Mouse (Mus musculus): ENCODE measurements around the gene Avil.

Avil gene

GRCm38 (mm10) chr10:127037641-127038040 is 37.1 kb downstream of the Avil start:
- ChIA-PET CTCF (interaction anchor here in 1 of 4 experiments (0.9 kb wide), 1 partner anchor 20 kb away, joined by 4 read pairs; no protein-coding TSS in a partner anchor), POLR2A (interaction anchor here (0.6 to 1.5 kb wide), 4 partner anchors 9 to 134 kb away, joined by 3 to 4 read pairs (median 3); no protein-coding TSS in a partner anchor)

GRCm38 (mm10) chr10:127040569-127041214 is 40.2 kb downstream of the Avil start:
- POLR2A ChIA-PET, result interaction anchor here (0.6 to 3.2 kb wide), 32 partner anchors 9 to 1691 kb away, joined by 3 to 18 read pairs (median 4); partner anchors contain the start of genes Cdk4 (in 2 of the 4) and Tsfm (in 1 of the 4)

GRCm38 (mm10) chr10:127041274-127041766 is 40.8 kb downstream of the Avil start, which contains the start of the genes Mettl1 and Eef1akmt3:
Mettl1 (plus strand) TSS chr10:127041414.
Eef1akmt3 (minus strand) TSS chr10:127041513.
- ChIA-PET POLR2A (interaction anchor here (0.6 to 3.2 kb wide), 41 partner anchors 10 to 1690 kb away, joined by 3 to 18 read pairs (median 4); partner anchors contain the start of genes Cdk4 (in 3 of the 4), March9 (in 1 of the 4) and Tsfm (in 1 of the 4)), CTCF (interaction anchor here in 3 of 4 experiments (0.6 to 3.9 kb wide), 10 partner anchors 11 to 124 kb away, joined by 3 to 26 read pairs (median 3); partner anchors contain the start of genes Tsfm (in 2 of the 3), B4galnt1 (in 1 of the 3) and Cdk4 (in 1 of the 3))

More at GRCm38 (mm10) chr10:127040569-127041214, 40.2 kb downstream of the Avil start:
- CTCF ChIA-PET, result interaction anchor here (0.5 to 3.9 kb wide), 12 partner anchors 8 to 473 kb away, joined by 3 to 26 read pairs (median 4); partner anchors contain the start of genes Cdk4 (in 1 of the 4), Cyp27b1 (in 1 of the 4) and Tsfm (in 1 of the 4)

- ChIA-PET POLR2A (interaction anchor here (0.6 to 3.2 kb wide), 38 partner anchors 10 to 1690 kb away, joined by 3 to 18 read pairs (median 3); partner anchors contain the start of genes Cdk4 (in 3 of the 4), Agap2 (in 1 of the 4), March9 (in 1 of the 4) and Tsfm (in 1 of the 4)), CTCF (interaction anchor here in 3 of 4 experiments (0.6 to 3.9 kb wide), 9 partner anchors 12 to 270 kb away, joined by 3 to 26 read pairs (median 3); partner anchors contain the start of genes B4galnt1 (in 1 of the 3), Cdk4 (in 1 of the 3), Mars (in 1 of the 3) and Tsfm (in 1 of the 3))
Measured at GRCm38 (mm10) chr10:127041774-127042338, 41.3 kb downstream of the Avil start.

GRCm38 (mm10) chr10:127042468-127043115 is 42.1 kb downstream of the Avil start:
- CTCF ChIA-PET, result interaction anchor here in 3 of 4 experiments (0.7 to 3.9 kb wide), 7 partner anchors 15 to 270 kb away, joined by 3 to 26 read pairs (median 4); partner anchors contain the start of genes Cdk4 (in 1 of the 3) and Mars (in 1 of the 3)
- POLR2A ChIA-PET, result interaction anchor here (0.6 to 3.2 kb wide), 16 partner anchors 10 to 284 kb away, joined by 3 to 18 read pairs (median 3); partner anchors contain the start of genes Agap2 (in 1 of the 4) and Cdk4 (in 1 of the 4)

GRCm38 (mm10) chr10:127043187-127043586 is 42.7 kb downstream of the Avil start:
- POLR2A ChIA-PET, result interaction anchor here (0.6 to 3.2 kb wide), 8 partner anchors 12 to 136 kb away, joined by 3 to 18 read pairs (median 3); partner anchors contain the start of genes Cdk4 (in 2 of the 4) and Agap2 (in 1 of the 4)
- CTCF ChIA-PET, result interaction anchor here in 2 of 4 experiments (0.5 to 3.9 kb wide), 3 partner anchors 15 to 127 kb away, joined by 4 to 26 read pairs (median 7); no protein-coding TSS in a partner anchor

- ChIA-PET CTCF (interaction anchor here (0.9 to 2.3 kb wide), 9 partner anchors 8 to 147 kb away, joined by 3 to 19 read pairs (median 4); partner anchors contain the start of genes Agap2 (in 1 of the 4) and March9 (in 1 of the 4)), POLR2A (interaction anchor here (0.6 to 2.3 kb wide), 15 partner anchors 10 to 119 kb away, joined by 3 to 8 read pairs (median 5); partner anchors contain the start of genes Cdk4 (in 3 of the 4), March9 (in 1 of the 4) and Tspan31 (in 1 of the 4))
Measured at GRCm38 (mm10) chr10:127047954-127048353, 47.4 kb downstream of the Avil start, which contains the start of gene Cyp27b1. Cyp27b1 (plus strand) TSS chr10:127048250.

GRCm38 (mm10) chr10:127048608-127049394 is 48.3 kb downstream of the Avil start:
- CTCF ChIA-PET, result interaction anchor here (1.2 to 2.3 kb wide), 8 partner anchors 9 to 130 kb away, joined by 3 to 19 read pairs (median 4); partner anchors contain the start of genes Agap2 (in 1 of the 4) and March9 (in 1 of the 4)
- POLR2A ChIA-PET, result interaction anchor here (0.5 to 2.3 kb wide), 17 partner anchors 9 to 97 kb away, joined by 3 to 8 read pairs (median 4); partner anchors contain the start of genes Cdk4 (in 3 of the 4), March9 (in 1 of the 4), Tsfm (in 1 of the 4) and Tspan31 (in 1 of the 4)

- CTCF ChIA-PET, result interaction anchor here in 3 of 4 experiments (1.2 to 2.0 kb wide), 4 partner anchors 9 to 131 kb away, joined by 3 to 19 read pairs (median 6); partner anchors contain the start of gene March9 (in 1 of the 3)
- POLR2A ChIA-PET, result interaction anchor here (0.5 to 1.8 kb wide), 16 partner anchors 8 to 320 kb away, joined by 3 to 10 read pairs (median 3); partner anchors contain the start of genes Cdk4 (in 1 of the 4), Tsfm (in 1 of the 4) and Tspan31 (in 1 of the 4)
Measured at GRCm38 (mm10) chr10:127049395-127050118, 49.0 kb downstream of the Avil start.

- CTCF ChIA-PET, result interaction anchor here in 2 of 4 experiments (0.6 to 1.2 kb wide), 3 partner anchors 46 to 115 kb away, joined by 3 to 11 read pairs (median 7); no protein-coding TSS in a partner anchor
- POLR2A ChIA-PET, result interaction anchor here (0.5 to 1.8 kb wide), 10 partner anchors 8 to 320 kb away, joined by 3 to 10 read pairs (median 3); partner anchors contain the start of gene Tspan31 (in 1 of the 4)
Measured at GRCm38 (mm10) chr10:127050119-127050474, 49.6 kb downstream of the Avil start.

- ChIA-PET CTCF (no interaction called here), POLR2A (interaction anchor here in 1 of 4 experiments (0.8 kb wide), 1 partner anchor 11 kb away, joined by 3 read pairs; no protein-coding TSS in a partner anchor)
Measured at GRCm38 (mm10) chr10:127054646-127055045, 54.1 kb downstream of the Avil start.

- POLR2A ChIA-PET, result interaction anchor here in 2 of 4 experiments (0.6 to 0.8 kb wide), 3 partner anchors 12 to 78 kb away, joined by 3 read pairs; no protein-coding TSS in a partner anchor
- CTCF ChIA-PET, result no interaction called here
Measured at GRCm38 (mm10) chr10:127055406-127055805, 54.9 kb downstream of the Avil start.

- ChIA-PET POLR2A (interaction anchor here in 3 of 4 experiments (0.5 to 1.5 kb wide), 5 partner anchors 39 to 119 kb away, joined by 3 to 5 read pairs (median 3); no protein-coding TSS in a partner anchor), CTCF (no interaction called here)
Measured at GRCm38 (mm10) chr10:127056490-127056889, 56.0 kb downstream of the Avil start.

- ChIA-PET CTCF (interaction anchor here (0.5 to 2.4 kb wide), 66 partner anchors 8 to 1611 kb away, joined by 3 to 26 read pairs (median 3); partner anchors contain the start of genes Cyp27b1 (in 4 of the 4), Eef1akmt3 (in 3 of the 4), Mettl1 (in 2 of the 4) and Tsfm (in 2 of the 4)), POLR2A (interaction anchor here (0.5 to 2.1 kb wide), 24 partner anchors 8 to 1650 kb away, joined by 3 to 12 read pairs (median 4); partner anchors contain the start of genes Cyp27b1 (in 3 of the 4), Eef1akmt3 (in 3 of the 4), Mettl1 (in 2 of the 4) and Avil (in 1 of the 4))
Measured at GRCm38 (mm10) chr10:127058161-127058560, 57.7 kb downstream of the Avil start.

Data from embryonic stem cell, embryonic (primary cell).